Mouse (Mus musculus) heart, embryonic 10.5 days (tissue): ENCODE measurements around the gene Gm20828. TPM values are rescaled to one million over a fixed set of nuclear protein-coding genes. Genes with fewer than 3 reads are reported as not detected.
"Not testable (repeated sequence)": the region's sequence is repeated elsewhere in the genome, so short reads cannot be mapped to it uniquely, and the experiment has no call there.

Source experiments
- DNase-seq: peaks from one replicate; pipeline ENCODE4 v3.0.0-alpha.2; 2017; ENCODE audit warnings: low spot score
- H3K27ac ChIP-seq: fragments of 300-500 bp; sonication (generic); 2 replicates; pipeline ENCODE4 v1.5.1; 2016; ENCODE audit warnings: mild to moderate bottlenecking
- H3K27me3 ChIP-seq: fragments of 300-500 bp; sonication (generic); 2 replicates; pipeline ENCODE4 v1.6.1; 2016; ENCODE audit warnings: mild to moderate bottlenecking; ENCODE audit not compliant: poor library complexity, insufficient read depth, severe bottlenecking
- H3K36me3 ChIP-seq: fragments of 300-500 bp; sonication (generic); 2 replicates; pipeline ENCODE4 v1.6.1; 2016; ENCODE audit warnings: mild to moderate bottlenecking, moderate library complexity
- H3K4me1 ChIP-seq: fragments of 300-500 bp; sonication (generic); 2 replicates; pipeline ENCODE4 v1.6.1; 2016; ENCODE audit warnings: mild to moderate bottlenecking
- H3K4me3 ChIP-seq: fragments of 300-500 bp; sonication (generic); 2 replicates; pipeline ENCODE4 v1.5.1; 2016; ENCODE audit warnings: mild to moderate bottlenecking, moderate library complexity
- H3K9me3 ChIP-seq: fragments of 300-500 bp; sonication (generic); 2 replicates; pipeline ENCODE4 v1.6.1; 2016; ENCODE audit warnings: mild to moderate bottlenecking, moderate library complexity
- WGBS: fragments of 180-500 bp; shearing (Covaris S2); methylation state at CpG from one replicate; pipeline ENCODE4 v1.1.7; 2016; 5-methylcytosine and 5-hydroxymethylcytosine counted together
- polyA plus RNA-seq: library from polyadenylated mRNA; unstranded; fragments of >200 nt; fragmentation: Nextera tagmentation; extraction: Ambion mirVana; gene quantifications from 2 replicates; pipeline ENCODE4 v1.2.1, GENCODE M21; 2016

Gene Gm20828
- not detected in 2 replicates for polyA plus RNA-seq

DNA sequence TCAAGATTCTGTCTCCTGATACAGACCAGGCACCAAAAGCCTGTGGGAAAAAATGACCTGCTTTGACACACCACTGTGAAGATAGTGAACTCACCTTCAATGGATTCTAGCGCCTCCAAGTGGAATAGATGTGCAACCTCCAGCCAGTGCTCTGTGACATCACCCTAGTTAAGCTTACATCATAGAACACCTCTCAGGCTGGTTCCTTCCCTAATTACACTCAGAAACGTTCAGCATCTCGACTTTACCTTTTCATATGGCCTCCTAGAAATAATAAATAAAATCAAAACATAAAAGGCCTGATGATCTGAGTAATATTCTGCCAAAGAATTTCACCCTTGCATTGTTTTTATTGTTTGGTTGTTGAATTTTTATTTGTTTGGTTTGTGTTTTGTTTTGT, at the start of gene Gm20828:
TSS of gene Gm20828 (minus strand) at position 101 of the 400 bp plus-strand sequence.
- DNase-seq, H3K4me3 ChIP-seq, H3K36me3 ChIP-seq, H3K9me3 ChIP-seq, H3K4me1 ChIP-seq, H3K27me3 ChIP-seq, H3K27ac ChIP-seq: not testable (repeated sequence)
- no CpG with 5 or more reads among the region's 3 CpGs for WGBS
